Mouse (Mus musculus) right cerebral cortex, adult 2 months (tissue): ENCODE data around the gene Pabpc1l.
A peak's percentile ranks its signal among the peaks of the same experiment; 100 is the strongest.

Experiments
- DNase-seq, 2 experiments: peaks; one replicate each; pipeline ENCODE4 v3.0.0; 2021 to 2022; ENCODE audit warnings: low spot score in 2 of 2

The Pabpc1l gene

DNA sequence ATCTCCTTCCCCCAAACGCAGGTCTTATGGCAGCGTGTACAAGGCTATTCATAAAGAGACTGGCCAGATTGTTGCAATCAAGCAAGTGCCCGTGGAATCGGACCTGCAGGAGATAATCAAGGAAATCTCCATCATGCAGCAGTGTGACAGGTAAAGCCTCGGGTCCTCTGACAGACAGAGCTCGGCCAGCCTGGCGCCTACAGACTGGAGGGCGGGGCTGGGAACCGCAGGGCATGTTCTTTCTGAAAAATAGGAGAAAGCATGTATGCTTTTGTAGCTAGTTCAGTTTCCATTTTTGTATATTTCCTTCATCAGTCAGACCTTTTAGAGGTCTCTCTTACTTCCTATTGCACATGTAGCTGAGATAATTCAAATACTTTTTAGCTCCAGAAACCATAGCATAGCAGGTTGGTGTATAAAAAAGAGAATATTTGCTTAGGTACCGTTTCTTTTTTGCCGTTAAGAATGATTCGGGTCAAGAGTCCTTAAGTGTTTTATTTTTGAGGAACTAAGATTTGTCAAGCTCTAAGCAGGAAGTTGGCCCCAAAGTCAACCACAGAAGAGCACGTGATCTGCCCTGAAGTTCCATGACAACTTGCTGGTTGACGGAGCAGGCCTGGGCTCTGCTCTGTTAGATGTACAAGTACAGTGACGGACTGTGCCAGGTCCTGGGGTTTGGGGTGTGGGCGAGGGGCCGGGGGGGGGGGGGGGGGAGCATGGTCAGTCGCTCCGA, 58.5 kb downstream of the Pabpc1l start:
- no peak for DNase-seq

DNA sequence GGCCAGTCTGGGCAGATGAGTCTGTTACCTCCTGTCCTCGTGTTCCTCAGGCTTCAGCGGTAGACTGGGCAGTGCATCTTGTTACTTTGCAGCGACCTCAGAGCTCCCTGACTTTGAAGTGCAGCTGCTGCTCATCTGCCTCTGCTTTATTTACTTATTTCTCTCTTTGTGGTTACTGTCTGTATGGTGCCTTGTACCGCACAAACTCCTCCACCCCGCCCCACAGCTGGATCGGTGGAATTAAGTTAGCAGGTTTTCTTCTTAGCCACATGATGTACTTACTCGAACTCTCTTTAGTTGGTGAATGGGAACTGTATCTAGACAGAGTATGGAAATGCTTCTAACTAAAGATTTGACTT, 59.1 kb downstream of the Pabpc1l start:
- no peak for DNase-seq

DNA sequence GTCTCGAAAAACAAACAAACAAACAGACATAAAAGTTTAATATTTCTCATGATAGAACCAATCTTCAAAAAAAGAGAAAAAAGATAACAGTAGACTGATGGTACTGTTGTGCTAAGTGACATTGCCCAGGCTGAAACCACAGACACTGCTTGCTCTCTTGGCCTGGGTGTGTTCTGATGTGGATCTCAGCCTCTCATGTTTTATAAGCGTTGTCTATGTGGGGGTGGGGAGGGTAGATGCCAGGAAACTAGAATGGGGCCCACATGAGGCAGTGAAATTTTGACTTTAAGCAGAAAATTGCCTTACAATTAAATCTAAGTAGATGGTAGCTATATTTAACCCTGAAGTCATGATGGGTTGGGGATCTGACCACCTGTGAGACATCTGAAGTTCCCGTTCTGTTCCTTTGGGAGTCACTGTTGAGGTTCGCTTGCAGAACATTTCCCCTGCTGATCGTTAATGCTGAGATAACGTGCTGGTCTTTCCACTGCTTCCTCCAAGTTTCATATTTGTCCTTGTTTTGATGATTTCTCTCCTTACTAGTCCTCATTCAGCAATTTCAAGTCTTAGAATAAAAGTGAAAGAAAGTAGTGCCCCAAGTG, 62.3 kb downstream of the Pabpc1l start:
- DNase-seq = no peak

DNA sequence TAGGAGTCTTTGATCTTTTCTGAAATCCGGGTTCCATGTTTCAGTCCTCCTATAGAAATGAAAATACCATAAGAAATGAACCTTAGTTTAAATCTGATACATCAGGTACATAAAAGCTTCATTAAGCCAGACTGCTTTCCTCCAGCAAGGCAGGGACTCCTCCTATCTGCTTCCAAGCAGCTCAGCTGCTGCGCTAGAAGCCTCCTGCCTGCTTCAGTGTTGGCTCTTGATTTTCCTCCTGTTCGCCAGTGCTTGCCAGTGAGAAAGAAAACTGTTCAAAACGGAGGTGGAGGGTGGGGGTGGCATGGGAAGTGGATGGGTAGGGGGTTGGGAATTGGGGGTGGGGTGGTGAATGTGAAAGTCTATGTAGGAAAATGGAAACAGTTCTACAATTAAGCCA, 64.3 kb downstream of the Pabpc1l start:
- DNase-seq = no peak

DNA sequence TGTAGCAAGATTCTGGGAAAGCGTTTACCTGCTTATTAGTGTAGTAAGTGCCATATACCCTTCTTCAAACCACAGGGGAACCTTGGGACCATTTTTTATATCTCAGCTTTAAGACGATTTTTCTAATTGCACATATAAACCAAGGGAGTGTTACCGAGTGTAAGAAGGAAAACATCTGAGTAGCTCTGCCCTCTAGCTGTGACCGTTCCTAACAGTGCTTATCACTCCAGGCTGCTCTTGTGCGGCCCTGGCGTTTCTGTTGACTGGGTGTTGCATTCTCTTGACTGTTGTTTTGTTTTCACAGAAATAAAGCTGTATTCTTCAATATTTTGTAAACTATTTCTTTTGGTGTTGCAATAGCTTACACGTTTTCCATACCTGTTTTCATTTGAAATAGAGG, 68.9 kb downstream of the Pabpc1l start:
- DNase-seq = no peak

DNA sequence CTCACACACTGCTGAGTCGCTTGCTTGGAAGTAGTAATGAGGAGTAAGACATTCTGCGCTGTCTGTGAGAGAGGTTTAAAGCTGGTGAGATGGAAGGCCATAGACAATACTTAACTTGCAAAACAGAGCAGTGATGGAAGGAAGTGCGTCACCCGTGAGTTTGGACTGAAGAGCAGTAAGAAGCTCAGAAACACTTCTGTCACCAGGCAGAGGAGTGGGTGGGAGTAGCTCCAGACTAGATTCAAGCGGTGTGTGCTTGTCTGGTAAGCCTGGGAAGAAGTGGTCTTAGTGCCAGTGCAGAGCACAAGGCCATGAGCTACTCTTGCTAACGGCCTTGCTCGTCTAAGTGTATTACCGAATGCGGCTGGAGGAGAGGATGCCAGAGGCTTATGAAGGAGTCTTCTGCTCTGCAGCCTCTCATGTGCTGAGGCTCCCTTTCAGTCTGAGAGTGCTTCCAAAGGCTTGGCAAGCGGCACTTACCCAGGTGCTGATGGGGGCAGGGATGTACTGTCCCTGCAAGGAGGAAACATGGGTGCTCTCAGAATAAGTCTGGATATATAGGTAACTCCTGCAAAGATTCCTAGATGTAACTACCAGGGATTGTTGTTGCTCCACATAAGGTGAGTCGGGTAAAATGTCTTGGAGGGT, 73.5 kb downstream of the Pabpc1l start:
- DNase-seq = peak; percentile 48 to 57
